Mouse (Mus musculus) heart, adult 18-20 months (tissue): ENCODE measurements around the gene Txnrd1. TPM values are rescaled to one million over a fixed set of nuclear protein-coding genes. Genes with fewer than 3 reads are reported as not detected.

Source experiments
- DNase-seq, 2 experiments: peaks; one replicate each; pipeline ENCODE4 v3.0.0; 2021 to 2022; ENCODE audit warnings: mixed read lengths in 1 of 2
- total RNA-seq, 2 experiments: library from RNA; stranded (reverse); gene quantifications; 2 replicates each; pipeline ENCODE4 v1.2.3; 2021

Txnrd1 gene
- total RNA-seq, 2 experiments from 2014 or later, result 52.4 to 56.4 TPM

GRCm38 (mm10) chr10:82918675-82919074, 84.9 kb downstream of the Txnrd1 start:
- DNase-seq, result no peak

GRCm38 (mm10) chr10:82919404-82919980, 85.7 kb downstream of the Txnrd1 start:
- DNase-seq, result no peak

GRCm38 (mm10) chr10:82923547-82923946, 89.8 kb downstream of the Txnrd1 start:
- no peak for DNase-seq

- DNase-seq, result peak; percentile 18 to 47
These were observed 91.0 kb downstream of the Txnrd1 start for GRCm38 (mm10) chr10:82924750-82925149.

- DNase-seq, result no peak
These were observed 91.9 kb downstream of the Txnrd1 start for GRCm38 (mm10) chr10:82925624-82926023.

- DNase-seq, result no peak
These were observed 101.4 kb downstream of the Txnrd1 start for GRCm38 (mm10) chr10:82935018-82935633.

- DNase-seq, result no peak
These were observed 102.0 kb downstream of the Txnrd1 start for GRCm38 (mm10) chr10:82935774-82936173.

Other genes with a start within 250 kb of the Txnrd1 start
- gene 1190007I07Rik, start 210.7 kb upstream of the Txnrd1 start, total RNA-seq, result 10 to 100 TPM; 27.6 to 35.3 TPM
- gene Tdg, start 204.1 kb upstream of the Txnrd1 start, total RNA-seq, result 1 to 10 TPM; 8.6 to 9.6 TPM
- gene Glt8d2, start 143.3 kb upstream of the Txnrd1 start, total RNA-seq, result 1 to 10 TPM; 2.1 to 3.0 TPM
- gene Hcfc2, start 137.8 kb upstream of the Txnrd1 start, total RNA-seq, result 10 to 100 TPM; 29.9 to 32.3 TPM
- 10 to 100 TPM; 13.0 to 14.5 TPM for gene Nfyb, start 69.8 kb upstream of the Txnrd1 start, total RNA-seq
- gene Eid3, start 32.7 kb downstream of the Txnrd1 start, total RNA-seq, result under 1 TPM; 0.20 to 0.28 TPM
- 1 to 10 TPM; 2.5 to 3.2 TPM for gene Chst11, start 151.5 kb downstream of the Txnrd1 start, total RNA-seq